Mouse (Mus musculus): ENCODE data around the gene Cd7. TPM values are rescaled to one million over a fixed set of nuclear protein-coding genes. Genes with fewer than 3 reads are reported as not detected.
"Not testable (repeated sequence)": the region's sequence is repeated elsewhere in the genome, so short reads cannot be mapped to it uniquely, and the experiment has no call there.

Gene Cd7
- total RNA-seq (2021), result 1 to 10 TPM in 1 of 2 experiments, under 1 TPM in 1; 0.35 to 1.1 TPM
- long read RNA-seq, experiment 1, result 0 reads
- long read RNA-seq, experiment 2, result 0 reads

GRCm38 (mm10) chr11:121039302-121039701 is at the start of gene Cd7:
Gene Cd7, minus strand, starts transcription at chr11:121039418.
- no peak for DNase-seq

- DNase-seq, result no peak
Observed at GRCm38 (mm10) chr11:121088997-121089396, 49.8 kb upstream of the Cd7 start.

- DNase-seq, result no peak
Observed at GRCm38 (mm10) chr11:121086296-121086695, 47.1 kb upstream of the Cd7 start.

- no peak for DNase-seq
Observed at GRCm38 (mm10) chr11:121085181-121085580, 46.0 kb upstream of the Cd7 start.

- DNase-seq, result peak; percentile 52 to 58
Observed at GRCm38 (mm10) chr11:121082857-121083500, 43.8 kb upstream of the Cd7 start.

- DNase-seq, result peak in 1 of 2 experiments; percentile 48
Observed at GRCm38 (mm10) chr11:121082250-121082649, 43.0 kb upstream of the Cd7 start.

- DNase-seq, result no peak
Observed at GRCm38 (mm10) chr11:121081120-121081519, 41.9 kb upstream of the Cd7 start, which contains the start of gene Sectm1a. Gene Sectm1a, minus strand, starts transcription at chr11:121081220.

- DNase-seq, result no peak
Observed at GRCm38 (mm10) chr11:121080330-121080729, 41.1 kb upstream of the Cd7 start.

GRCm38 (mm10) chr11:121075655-121076054 is 36.4 kb upstream of the Cd7 start:
- DNase-seq, result no peak

- not testable (repeated sequence) for DNase-seq
Observed at GRCm38 (mm10) chr11:121069662-121070061, 30.4 kb upstream of the Cd7 start.

- DNase-seq, result no peak
Observed at GRCm38 (mm10) chr11:121067895-121068294, 28.7 kb upstream of the Cd7 start.

GRCm38 (mm10) chr11:121064197-121064596 is 25.0 kb upstream of the Cd7 start:
- DNase-seq, result no peak

GRCm38 (mm10) chr11:121063379-121063778 is 24.2 kb upstream of the Cd7 start, which contains the start of gene Sectm1b:
Gene Sectm1b, minus strand, starts transcription at chr11:121063569.
- DNase-seq, result no peak

- no peak for DNase-seq
Observed at GRCm38 (mm10) chr11:121061615-121062014, 22.4 kb upstream of the Cd7 start.

GRCm38 (mm10) chr11:121060401-121061067 is 21.3 kb upstream of the Cd7 start:
- DNase-seq, result not testable (repeated sequence)

GRCm38 (mm10) chr11:121059471-121059870 is 20.3 kb upstream of the Cd7 start:
- DNase-seq, result no peak

- no peak for DNase-seq
Observed at GRCm38 (mm10) chr11:121058956-121059355, 19.7 kb upstream of the Cd7 start.

- DNase-seq, result no peak
Observed at GRCm38 (mm10) chr11:121058122-121058521, 18.9 kb upstream of the Cd7 start.

- DNase-seq, result no peak
Observed at GRCm38 (mm10) chr11:121056536-121057236, 17.5 kb upstream of the Cd7 start.

GRCm38 (mm10) chr11:121053536-121053935 is 14.3 kb upstream of the Cd7 start:
- peak; percentile 76 to 93 for DNase-seq

GRCm38 (mm10) chr11:121052387-121052786 is 13.2 kb upstream of the Cd7 start:
- DNase-seq, result no peak

GRCm38 (mm10) chr11:121051793-121052192 is 12.6 kb upstream of the Cd7 start:
- peak in 1 of 2 experiments; percentile 23 for DNase-seq

GRCm38 (mm10) chr11:121049840-121050239 is 10.6 kb upstream of the Cd7 start:
- no peak for DNase-seq

All from heart, adult 18-20 months (tissue).